Mouse (Mus musculus): ENCODE measurements around the gene Akap10. TPM values are rescaled to one million over a fixed set of nuclear protein-coding genes. Genes with fewer than 3 reads are reported as not detected.
"Not testable (repeated sequence)": the region's sequence is repeated elsewhere in the genome, so short reads cannot be mapped to it uniquely, and the experiment has no call there.

Gene Akap10
- total RNA-seq, 2 experiments from 2014 or later, result 20.4 TPM

DNA sequence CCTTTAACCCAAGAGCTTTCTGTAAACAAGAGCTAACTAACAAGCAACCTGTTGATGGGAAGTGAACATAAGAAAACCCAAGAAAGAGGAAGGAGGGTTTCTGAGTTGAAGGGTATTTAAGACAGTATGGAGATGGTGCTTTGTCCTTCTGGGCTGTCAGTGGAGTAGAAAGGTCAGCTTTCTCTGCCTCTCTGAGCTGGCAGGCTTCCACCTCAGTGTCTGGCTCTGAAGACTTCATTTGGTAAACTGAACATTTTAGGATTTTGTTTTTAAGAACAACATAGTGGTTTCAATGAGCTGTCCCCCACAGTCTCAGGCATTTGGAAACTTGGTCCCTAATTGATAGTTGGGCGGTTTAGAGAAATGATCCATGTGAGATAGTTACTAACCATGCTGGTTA is 7.7 kb upstream of the Akap10 start:
- ATAC-seq (replicated peaks; ENCODE audit: low FRiP score, poor library complexity, severe bottlenecking), result no peak

DNA sequence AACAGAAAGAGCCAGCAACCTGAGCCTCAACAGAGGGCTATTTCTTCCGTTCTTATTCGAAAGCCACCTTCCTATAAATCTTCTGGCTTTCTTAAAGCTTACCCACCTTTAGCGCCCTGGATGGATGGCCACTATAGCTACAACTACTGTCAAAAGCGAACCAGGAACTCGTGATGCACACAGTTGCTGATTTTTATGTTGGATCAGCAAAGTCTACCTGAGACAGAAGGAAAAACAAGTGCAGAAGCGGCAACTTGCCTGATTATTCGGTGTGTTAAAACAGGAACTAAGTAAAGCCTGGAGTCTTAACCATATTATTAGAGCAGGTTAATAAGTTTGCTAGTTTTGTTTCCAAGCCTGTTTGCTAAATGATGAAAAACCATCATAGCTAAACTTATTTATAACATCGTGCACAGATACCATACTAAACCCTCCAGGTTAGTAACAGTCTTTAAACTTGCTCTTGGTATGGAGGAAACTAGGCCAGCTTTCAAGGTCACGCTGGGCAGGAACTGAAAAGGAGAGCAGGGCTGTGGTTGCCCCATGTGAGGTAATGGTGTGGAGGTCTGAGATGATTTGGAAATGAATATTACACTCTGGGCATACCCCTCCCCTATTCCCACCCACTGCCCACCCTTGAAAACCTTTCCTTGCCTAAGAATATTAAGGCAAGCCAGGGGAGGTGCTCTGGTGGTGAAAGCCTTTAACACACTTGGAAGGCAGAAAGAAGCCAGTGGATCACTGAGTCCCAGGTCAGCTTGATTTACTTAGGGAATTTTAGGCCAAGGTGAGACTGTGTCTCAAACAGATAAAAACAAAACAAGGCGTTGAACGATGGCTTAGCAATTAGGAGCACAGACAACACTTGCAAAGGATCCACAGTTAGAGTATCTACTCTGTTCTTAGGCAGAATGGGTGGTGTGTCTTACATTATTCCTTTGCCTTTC is 861 bp upstream of the Akap10 start:
- ATAC-seq (replicated peaks; ENCODE audit: low FRiP score, poor library complexity, severe bottlenecking), result peak; percentile 40

DNA sequence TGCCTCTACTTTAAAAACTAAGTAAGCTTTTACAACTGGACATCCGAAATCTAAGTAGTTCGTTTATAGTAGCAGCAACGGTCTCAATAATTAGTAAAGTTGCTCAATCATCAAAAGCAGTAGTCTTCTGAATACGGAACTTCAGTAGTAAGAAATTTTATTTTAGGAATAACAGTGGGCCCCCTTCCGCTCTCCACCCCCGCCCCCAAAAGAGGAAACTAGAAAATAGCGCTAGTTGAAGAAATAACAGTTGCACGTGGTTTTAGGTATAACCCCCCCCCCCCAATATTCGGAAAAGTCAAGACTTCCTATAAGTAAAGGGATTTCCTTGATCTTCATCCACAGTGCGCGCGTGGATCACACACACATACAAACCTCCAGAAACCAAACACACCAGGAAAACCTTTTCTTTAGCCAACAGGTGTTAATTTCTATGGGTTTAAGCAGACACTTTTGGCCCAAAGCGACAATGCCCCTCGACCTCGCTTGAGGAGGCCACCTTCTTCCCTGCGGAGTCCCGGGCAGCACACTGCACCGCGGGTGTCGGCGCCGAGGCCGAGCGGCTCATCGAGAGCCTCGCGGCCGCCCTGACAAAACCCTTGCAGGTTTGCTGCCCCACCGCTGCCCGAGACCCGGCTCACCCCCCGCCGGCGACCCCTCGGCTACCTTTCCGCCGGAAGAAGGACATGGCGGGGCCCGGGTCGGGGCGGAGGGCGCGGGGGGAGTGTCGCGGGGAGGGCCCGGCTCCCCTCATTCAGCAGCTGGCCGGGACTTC is 542 bp downstream of the Akap10 start:
- ATAC-seq (replicated peaks; ENCODE audit: low FRiP score, poor library complexity, severe bottlenecking), result peak; percentile 20; the same call in 1 of the 2 replicates

DNA sequence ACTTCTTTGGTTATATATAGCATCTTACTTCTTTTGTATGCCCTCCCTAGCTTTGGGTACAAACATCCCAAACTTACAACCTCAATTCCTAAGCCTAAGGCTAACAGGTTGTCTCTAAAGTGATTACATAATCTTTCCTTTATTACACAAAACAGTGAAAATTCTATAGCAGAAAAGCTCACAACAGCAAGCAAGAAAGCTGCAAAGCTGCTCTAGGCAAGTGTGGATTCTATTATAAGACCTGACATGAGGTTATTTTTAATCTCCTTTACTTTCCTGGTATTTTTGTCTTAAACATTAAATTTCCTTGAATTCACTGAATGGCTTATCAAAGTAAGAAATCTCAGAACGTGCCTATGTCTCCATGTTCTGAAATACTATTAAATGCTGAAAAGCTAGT is 6.7 kb downstream of the Akap10 start:
- ATAC-seq (replicated peaks; ENCODE audit: low FRiP score, poor library complexity, severe bottlenecking), result no peak

DNA sequence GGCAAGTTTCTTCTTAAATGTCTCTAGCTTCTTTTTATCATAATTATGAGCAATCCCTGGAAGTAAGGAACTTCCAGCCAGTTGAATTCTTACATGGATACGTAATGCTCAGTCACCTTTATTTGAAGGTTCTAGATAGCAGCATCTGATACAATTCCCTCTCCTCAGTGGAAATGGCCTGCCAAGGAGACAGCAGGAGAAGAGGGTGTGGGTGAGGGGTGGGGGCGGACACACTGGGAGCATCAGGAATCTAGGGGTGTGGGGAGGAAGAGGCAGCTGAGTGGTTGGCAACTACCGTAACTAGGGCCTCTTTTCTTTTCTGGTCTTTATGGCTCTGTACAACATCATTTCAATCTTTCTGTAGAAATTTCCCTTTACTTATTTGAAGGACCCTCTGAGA is 10.3 kb downstream of the Akap10 start:
- ATAC-seq (replicated peaks; ENCODE audit: low FRiP score, poor library complexity, severe bottlenecking), result no peak

DNA sequence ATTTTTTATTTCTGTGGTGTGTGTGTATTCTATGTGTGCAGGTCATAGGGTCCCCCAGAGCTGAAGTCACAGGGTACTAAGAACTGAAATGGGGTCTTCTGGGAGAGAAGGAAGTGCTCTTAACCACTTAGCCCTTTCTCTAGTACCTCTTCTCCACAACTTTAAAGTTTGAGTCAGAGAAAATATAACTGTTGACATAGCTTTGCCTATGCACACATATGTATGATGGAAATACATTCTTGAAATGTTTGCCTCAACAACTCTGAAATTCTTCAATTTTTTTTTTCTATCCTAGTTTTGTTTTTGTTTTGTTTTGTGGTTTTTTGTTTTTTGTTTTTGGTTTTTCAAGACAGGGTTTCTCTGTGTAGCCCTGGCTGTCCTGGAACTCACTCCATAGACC is 21.7 kb downstream of the Akap10 start:
- no peak for ATAC-seq (replicated peaks; ENCODE audit: low FRiP score, poor library complexity, severe bottlenecking)

DNA sequence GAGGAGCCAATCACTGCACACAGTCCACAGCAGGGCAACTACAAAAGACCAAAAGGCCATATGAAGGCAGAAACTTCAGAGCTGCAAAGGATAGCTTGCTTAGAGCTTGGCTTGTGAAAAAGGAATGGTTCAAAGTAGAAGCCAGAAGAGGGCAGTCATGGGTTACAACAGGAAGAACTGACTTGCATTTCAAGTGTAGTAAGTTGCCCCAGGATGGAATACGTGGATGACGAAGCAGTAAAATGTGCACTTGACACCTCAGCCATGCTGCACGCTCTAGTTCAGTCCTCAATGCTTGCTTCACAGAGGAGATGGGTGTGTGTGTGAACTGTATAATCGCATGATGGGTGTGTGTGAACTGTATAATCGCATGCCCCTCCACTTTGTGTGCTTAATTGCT is 47.9 kb downstream of the Akap10 start:
- ATAC-seq (replicated peaks; ENCODE audit: low FRiP score, poor library complexity, severe bottlenecking), result peak; percentile 83

DNA sequence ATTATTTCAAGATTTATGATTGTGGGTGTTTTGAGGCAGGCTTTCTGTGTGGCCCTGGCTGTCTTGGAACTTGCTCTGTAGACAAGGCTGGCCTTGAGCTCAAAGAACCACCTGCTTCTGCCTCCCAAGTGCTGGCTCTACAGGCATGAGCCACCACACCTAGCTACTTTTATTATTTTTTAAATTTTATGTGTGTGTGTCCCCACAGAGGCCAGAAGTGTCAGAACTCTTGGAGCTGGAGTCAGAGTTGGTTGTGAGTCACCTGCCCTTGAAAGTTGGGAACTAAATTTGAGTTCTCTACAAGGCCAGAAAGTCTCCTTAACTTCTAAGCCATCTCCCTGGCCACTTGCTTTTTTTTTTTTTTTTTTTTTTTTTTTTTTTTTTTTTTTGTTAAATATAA is 50.1 kb downstream of the Akap10 start:
- ATAC-seq (replicated peaks; ENCODE audit: low FRiP score, poor library complexity, severe bottlenecking), result no peak

DNA sequence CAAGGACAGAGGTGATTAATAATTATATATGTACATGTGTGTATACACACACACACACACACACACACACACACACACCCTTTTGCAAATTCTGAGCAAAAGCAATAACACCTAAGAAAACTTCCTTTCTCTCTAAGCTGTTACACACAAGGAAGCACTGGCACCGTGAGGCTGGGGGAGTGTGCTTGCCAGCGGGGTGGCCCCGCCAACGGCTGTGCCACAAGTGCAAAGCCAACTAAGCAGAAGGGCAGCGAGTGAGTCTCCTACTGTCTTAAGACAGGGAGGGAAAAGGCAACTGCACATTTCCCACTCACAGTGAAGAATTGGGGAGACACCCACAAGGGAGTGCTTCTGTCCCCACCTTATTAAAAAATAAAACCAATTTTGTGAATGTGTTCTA is 58.2 kb downstream of the Akap10 start:
- no peak for ATAC-seq (replicated peaks; ENCODE audit: low FRiP score, poor library complexity, severe bottlenecking)

DNA sequence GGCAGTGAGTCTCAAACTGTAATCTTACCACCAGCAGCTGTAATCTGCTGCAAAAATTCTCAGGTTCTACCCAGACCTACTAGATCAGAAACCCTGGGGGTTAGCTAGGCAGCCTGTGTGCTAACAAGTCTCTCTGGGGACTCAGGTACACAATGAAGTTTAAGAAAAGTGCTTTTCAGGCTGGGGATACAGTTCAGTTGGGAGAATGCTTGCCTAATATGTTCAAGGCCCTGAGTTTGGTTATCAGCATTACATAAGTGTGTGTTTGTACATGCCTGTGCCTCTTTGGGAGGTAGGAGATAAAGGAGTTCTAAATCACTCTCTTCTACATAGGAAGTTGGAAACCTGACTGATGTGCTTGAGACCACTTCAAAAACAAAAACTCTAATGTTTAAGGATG is 63.2 kb downstream of the Akap10 start:
- ATAC-seq (replicated peaks; ENCODE audit: low FRiP score, poor library complexity, severe bottlenecking), result no peak

DNA sequence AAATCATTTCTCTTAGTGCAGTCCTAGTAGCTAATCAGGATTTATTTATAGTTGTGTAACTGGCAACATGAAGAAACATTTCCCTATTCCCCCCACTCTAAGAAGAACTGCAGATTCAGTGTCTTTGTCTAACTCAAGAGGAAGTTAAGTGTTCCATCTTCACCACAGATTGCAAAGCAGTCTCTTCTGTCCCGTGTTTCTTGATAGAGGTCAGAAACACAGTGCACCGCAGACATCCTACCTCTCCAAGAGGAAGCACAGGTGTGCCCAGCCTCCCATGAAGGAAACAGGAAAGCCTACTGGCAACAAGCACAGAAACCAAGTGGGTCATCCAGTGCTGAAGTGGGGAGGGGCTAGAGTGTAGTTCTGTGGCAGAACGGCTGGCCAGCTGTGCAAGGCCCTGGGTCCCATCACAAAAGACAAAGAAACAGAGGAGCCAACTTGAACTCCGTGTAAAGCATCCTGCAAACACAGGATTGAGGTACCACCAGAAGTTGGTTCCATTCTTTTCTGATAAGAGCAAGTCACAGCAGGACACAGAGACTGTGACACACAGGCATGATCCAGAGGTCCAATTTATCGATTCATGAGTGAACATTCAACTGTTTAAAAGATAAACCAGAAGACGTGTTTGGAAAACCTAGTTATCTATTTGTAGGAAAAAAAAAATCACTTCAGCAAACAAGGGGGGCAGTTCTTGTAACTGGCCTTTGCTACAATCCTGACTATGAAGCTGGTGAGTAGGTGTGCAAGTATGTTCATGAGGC is 68.1 kb downstream of the Akap10 start:
- no peak for ATAC-seq (replicated peaks; ENCODE audit: low FRiP score, poor library complexity, severe bottlenecking)

DNA sequence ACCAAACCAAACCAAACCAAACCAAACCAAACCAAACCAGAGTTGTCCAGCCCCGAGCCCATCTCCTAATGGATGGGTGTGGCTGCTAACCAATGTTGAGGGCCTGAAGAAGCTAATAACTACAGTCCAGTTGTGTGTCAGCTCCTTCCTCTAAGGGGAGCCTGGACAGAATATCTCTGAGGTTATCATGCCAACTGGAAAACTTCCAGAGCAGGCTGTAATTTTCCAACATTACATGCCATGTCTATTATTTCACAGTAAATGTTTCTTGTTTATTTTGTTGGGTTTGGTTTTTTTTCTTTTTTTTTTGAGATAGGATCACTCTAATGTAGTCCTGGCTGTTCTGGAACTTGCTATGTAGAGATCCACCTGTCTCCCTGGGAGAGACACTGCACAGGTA is 70.7 kb downstream of the Akap10 start:
- ATAC-seq (replicated peaks; ENCODE audit: low FRiP score, poor library complexity, severe bottlenecking), result no peak

DNA sequence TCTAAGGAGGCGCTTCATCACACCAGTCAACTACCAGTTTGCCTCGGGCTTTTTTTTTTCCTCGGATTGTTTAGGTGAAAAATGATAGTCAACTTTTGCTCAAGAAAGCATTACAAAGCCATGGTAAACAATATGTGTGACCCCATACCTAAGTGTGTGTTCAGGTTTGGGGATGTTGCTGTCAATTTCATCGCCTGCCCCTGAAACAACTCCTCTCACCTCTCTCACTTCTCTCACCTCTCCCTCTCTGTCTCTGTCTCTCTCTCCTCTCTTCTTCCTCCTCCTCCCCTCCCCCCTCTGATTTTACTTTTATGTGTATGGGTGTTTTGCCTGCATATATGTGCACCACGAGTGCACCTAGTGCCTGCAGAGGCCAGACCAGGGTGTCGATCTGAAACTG is 74.5 kb downstream of the Akap10 start:
- no peak for ATAC-seq (replicated peaks; ENCODE audit: low FRiP score, poor library complexity, severe bottlenecking)

DNA sequence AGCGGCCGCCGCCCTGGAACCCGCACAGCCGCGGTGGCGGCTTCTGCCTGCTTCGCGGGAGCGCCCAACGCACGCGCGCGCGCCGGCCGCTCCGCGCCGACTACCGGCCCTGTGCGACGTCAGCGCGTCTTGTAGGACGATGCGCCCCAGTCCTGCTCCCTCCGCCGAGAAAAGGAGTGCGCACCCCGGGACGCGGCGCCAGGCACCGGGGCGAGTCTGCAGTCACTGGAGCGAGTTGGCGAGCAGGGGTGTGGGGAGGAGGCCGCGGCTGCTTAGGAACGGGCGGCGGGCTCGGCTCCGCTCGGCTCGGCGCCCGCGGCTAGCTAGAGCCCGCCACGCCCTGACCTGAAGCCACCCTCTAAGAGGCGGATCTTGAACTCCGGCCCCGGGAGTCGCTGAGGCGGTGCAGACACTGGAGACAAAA is 75.1 kb downstream of the Akap10 start, which contains the start of gene Ulk2:
Gene Ulk2, minus strand, starts transcription at position 86 of the 424 bp plus-strand sequence.
- peak; percentile 79 for ATAC-seq (replicated peaks; ENCODE audit: low FRiP score, poor library complexity, severe bottlenecking)

DNA sequence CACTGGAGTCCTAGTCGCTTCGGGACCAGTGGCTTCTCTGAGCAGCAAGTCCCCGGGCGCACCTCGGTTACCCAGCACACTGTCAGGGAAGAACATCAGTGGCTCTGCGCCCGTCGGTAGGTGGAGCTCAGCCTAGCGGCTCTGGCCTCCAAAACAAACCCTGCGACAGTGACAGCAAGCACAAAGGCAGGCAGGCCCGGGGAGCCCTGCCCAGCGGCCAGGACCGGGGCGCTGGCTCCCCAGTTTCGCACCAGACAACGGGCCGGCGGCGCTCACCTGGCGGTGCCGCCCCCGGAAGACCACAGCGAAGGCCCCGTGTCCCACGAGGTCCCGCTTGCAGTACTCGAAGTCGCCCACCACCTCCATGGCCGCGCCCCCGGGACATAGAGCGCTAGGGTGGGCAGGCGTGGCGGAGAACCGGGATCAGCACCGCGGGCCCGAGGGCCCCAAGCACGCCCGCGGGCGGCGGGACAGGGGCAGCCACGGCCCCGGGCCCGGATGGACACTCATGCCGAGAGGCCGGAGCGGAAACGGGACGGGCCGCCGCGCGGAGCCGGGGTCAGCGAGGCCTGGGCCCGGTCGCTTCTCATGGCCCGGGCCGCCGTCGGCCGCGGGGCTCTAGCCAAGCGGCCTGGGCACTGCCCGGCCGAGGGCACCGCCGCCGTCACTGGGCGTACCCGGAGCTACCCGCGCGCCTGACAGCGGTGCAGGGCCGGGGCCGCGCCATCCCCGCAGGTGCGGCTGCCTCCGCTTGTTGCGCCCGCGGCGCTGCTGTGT is 75.7 kb downstream of the Akap10 start:
- peak; percentile 90 for ATAC-seq (replicated peaks; ENCODE audit: low FRiP score, poor library complexity, severe bottlenecking)

DNA sequence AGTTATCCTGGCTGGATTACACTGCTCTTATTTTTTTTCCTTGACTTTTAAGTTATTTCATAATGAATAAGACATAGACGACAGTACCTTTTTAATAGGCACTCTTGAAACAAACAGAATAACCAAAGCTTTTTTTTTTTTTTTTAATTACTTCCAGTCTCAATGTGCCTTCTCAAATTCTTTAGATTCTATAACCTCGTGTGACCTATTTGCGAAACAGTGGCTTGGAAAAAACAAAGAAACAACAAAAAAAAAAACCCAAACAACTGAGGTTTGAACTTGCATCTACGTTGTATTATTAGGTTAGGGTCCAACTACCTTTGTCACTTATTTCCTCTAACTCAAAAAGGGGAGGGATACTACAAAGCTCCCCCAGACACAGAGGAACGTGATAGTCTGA is 76.4 kb downstream of the Akap10 start:
- ATAC-seq (replicated peaks; ENCODE audit: low FRiP score, poor library complexity, severe bottlenecking), result no peak

DNA sequence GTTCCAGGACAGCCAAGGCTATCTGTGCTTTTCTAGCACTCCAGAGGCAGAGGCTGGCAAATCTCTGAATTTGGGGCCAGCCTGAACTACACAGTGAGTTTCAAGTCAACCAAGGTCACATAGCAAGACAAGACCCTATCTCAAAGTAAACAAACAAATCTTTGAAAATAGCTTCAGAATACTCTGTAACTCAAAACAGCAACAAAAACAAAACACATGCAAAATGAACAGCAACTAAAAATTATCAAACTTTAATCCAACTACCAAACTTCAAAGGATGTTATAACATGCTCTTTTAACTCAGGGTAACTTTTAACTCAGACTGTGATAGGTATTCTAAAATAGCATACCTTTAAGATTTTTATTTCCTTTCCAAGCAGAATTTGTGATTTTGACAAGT is 77.1 kb downstream of the Akap10 start:
- no peak for ATAC-seq (replicated peaks; ENCODE audit: low FRiP score, poor library complexity, severe bottlenecking)

DNA sequence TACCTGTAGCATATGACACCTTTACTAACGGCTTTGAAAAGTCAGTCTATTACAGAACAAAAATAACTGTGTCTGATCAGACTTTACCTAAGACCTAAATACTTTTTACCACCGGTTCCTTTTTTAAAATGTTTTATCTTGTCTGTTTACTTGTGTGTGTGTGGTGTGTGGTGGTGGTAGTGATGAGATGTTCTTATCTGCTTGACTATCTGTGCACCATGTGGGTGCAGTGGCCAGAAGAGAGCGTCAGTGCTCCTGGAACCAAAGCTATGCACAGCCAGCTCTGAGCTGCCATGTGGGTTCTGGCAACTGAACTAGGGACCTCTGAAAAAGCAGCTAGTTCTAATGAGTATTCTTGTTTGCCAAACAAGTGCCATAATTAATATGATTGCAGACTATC is 78.9 kb downstream of the Akap10 start:
- no peak for ATAC-seq (replicated peaks; ENCODE audit: low FRiP score, poor library complexity, severe bottlenecking)

DNA sequence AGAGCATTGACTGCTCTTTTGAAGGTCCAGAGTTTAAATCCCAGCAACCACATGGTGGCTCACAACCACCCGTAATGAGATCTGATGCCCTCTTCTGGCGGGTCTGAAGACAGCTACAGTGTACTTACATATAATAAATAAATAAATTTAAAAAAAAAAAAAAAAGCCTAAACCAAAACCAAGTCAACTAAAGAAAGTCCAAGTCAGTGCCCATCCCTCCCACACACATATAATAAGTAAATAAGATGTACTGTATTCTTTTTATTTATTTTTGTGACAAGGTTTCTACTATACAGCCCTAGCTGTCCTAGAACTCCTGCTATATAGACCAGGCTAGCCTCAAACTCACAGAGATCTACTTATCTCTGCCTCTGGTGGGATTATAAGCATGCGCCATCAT is 89.4 kb downstream of the Akap10 start:
- not testable (repeated sequence) for ATAC-seq (replicated peaks; ENCODE audit: low FRiP score, poor library complexity, severe bottlenecking)

Measured in erythroblast, adult 5-6 weeks (primary cell).